Mouse (Mus musculus) erythroid progenitor cell, adult 5-6 weeks (primary cell): ENCODE results near the gene Hcrtr2. TPM values are rescaled to one million over a fixed set of nuclear protein-coding genes. Genes with fewer than 3 reads are reported as not detected.

Experiments
- ATAC-seq: replicated peaks from 2 replicates; pipeline ENCODE4 v1.8.0; 2016; ENCODE audit warnings: moderate number of reproducible peaks, mild to moderate bottlenecking, moderate TSS enrichment, inconsistent platforms; ENCODE audit not compliant: poor library complexity, low FRiP score, severe bottlenecking
- total RNA-seq, 2 experiments: library from RNA; stranded (forward) in 1 of 2; stranded (reverse) in 1 of 2; fragments of 150-400 nt in 1 of 2; fragments of 186-747, 209-891 nt in 1 of 2; gene quantifications; 2 replicates each; pipeline versions ENCODE4 v1.2.3 to v1.2.4; 2015 to 2017; ENCODE audit warnings: low replicate concordance in 2 of 2

Gene Hcrtr2
- total RNA-seq, 2 experiments from 2014 or later: not detected

- ATAC-seq: peak; percentile 57; the same call in 1 of the 2 replicates
Measured at GRCm38 (mm10) chr9:76237243-76237642, 86.4 kb downstream of the Hcrtr2 start.

GRCm38 (mm10) chr9:76236626-76237025, 87.0 kb downstream of the Hcrtr2 start:
- ATAC-seq: peak; percentile 54; the same call in 1 of the 2 replicates

- ATAC-seq: no peak
Measured at GRCm38 (mm10) chr9:76235945-76236503, 87.6 kb downstream of the Hcrtr2 start.

- no peak for ATAC-seq
Measured at GRCm38 (mm10) chr9:76234899-76235298, 88.8 kb downstream of the Hcrtr2 start.

GRCm38 (mm10) chr9:76230400-76230799, 93.3 kb downstream of the Hcrtr2 start:
- no peak for ATAC-seq

- no peak for ATAC-seq
Measured at GRCm38 (mm10) chr9:76217178-76217975, 106.3 kb downstream of the Hcrtr2 start.

GRCm38 (mm10) chr9:76214678-76215077, 109.0 kb downstream of the Hcrtr2 start:
- no peak for ATAC-seq

- ATAC-seq: no peak
Measured at GRCm38 (mm10) chr9:76213557-76213956, 110.1 kb downstream of the Hcrtr2 start, which contains the start of gene Gfral. TSS of gene Gfral (minus strand) at chr9:76213657.

GRCm38 (mm10) chr9:76196917-76197316, 126.7 kb downstream of the Hcrtr2 start:
- ATAC-seq: no peak

GRCm38 (mm10) chr9:76179221-76179620, 144.4 kb downstream of the Hcrtr2 start:
- ATAC-seq: no peak

Other genes with a start within 250 kb of the Hcrtr2 start
- gene Gfral, start 110.2 kb downstream of the Hcrtr2 start, total RNA-seq (2015; ENCODE audit: low replicate concordance): not detected in 2 replicates
- gene Gfral, start 110.2 kb downstream of the Hcrtr2 start, total RNA-seq (2017; ENCODE audit: low replicate concordance): not detected in 2 replicates
- gene Fam83b, start 243.3 kb upstream of the Hcrtr2 start, total RNA-seq (2015; ENCODE audit: low replicate concordance): not detected in 2 replicates
- not detected in 2 replicates for gene Fam83b, start 243.3 kb upstream of the Hcrtr2 start, total RNA-seq (2017; ENCODE audit: low replicate concordance)